Mouse (Mus musculus): ENCODE data around the gene Gpr55.

Gpr55 gene

DNA sequence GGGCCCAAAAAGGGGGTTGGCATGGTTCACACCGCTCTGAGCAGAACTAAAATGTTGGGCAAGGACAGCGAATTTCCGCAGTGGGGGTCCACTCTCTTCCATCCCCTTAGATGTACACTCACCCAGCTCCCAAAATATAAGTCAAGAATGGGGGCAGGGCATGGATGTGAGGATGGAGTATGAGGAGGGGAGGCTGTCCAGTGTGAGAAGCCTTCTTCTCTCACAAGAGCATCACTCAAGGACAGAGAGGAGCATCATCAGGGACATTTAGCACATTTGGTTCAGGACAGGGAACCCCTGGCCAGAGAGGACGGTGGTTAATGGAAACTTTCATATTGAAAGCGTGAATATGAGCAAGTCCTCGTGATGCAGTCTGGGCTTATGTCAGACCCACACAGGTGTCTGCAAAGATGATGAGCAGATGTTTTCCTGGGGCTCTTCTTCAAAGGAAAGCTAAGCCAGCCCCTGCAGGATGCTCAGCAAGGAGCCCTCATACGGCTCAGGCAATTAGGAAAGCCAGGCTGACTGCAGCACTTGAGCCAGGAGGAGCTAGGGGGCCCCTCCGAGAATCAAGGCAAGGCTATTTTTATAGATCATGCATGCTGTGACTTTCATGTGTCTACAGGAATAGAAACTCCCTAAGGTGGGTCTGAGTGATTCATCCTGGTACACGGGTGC lies 2.7 kb downstream of the Gpr55 start:
- no peak for DNase-seq

DNA sequence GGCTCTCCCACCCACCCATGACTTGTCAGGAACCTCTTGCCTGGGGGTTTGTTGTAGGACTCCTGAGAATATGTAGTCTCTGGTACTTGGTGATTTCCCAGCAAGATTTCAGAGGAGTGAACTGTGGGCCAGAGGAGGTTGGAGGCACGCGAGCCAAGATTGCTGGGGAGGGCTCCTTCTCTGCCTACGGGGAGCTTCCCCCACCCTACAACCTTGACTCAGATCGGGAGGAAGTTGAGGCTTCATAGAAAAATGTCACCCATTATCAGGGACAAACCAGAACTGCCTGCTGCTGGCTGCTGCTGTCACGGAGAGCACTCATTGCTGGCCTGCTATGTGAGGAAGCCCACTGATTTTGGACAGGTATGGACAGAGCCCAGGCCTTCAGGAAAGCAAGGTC lies 3.5 kb downstream of the Gpr55 start:
- no peak for DNase-seq

DNA sequence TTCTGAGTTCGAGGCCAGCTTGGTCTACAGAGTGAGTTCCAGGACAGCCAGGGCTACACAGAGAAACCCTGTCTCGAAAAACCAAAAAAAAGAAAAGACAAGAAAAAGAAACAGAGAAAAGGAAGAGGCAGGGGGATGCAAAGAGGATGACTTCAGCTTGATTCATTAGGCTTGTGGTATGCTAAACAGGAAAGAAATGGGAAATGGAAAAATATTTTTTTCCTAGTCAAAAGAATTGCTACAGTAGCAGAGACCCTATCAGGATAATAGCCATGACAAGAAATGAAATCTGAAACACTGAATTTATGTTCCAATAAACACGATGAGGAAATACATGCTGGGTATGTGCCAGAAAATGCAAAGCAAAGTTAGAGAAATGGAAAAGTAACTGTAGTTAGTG lies 5.7 kb downstream of the Gpr55 start:
- no peak for DNase-seq

DNA sequence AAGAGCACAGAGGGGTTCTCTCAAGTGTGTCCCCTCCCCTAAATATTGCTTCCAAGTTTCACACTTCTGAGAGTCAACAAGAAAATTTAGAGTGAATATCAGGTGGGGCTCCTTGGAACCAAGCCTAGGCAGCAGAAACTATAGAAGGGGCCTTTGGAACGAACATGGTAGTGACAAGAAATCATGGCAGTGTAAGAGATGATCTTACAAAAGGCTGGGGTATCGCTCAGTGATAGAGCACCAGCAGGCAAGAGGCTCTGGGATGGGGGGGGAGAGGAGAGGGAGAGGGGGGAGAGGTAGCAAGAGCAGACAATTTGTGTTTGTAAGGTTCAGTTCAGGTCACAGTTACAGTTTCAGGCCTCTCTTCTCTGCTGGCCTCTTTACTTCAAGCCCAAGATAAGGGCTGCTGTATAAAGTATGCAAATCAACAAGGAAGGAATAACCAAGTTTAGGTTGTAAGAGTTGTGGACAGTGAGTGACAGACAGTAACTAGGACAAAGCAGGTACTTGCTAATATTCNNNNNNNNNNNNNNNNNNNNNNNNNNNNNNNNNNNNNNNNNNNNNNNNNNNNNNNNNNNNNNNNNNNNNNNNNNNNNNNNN lies 11.6 kb downstream of the Gpr55 start:
- DNase-seq = no peak

DNA sequence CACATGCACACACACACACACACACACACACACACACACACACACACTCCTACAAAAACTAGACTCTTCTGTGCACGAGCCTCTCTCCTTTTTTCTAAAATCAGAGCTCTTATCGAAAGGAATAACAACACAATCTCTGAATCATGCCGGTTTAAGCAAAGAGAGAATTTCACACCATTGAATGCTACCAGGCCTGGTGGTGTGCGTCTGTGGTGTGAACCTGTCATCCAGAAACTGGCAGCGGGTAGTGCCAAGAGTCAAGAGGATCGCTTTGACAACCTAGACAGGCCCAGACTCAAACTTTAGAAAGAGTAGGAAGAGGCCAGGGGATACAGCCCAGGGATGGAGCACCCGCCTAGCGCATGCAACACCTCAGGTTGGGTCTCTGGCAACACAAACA lies 18.5 kb downstream of the Gpr55 start:
- no peak for DNase-seq

DNA sequence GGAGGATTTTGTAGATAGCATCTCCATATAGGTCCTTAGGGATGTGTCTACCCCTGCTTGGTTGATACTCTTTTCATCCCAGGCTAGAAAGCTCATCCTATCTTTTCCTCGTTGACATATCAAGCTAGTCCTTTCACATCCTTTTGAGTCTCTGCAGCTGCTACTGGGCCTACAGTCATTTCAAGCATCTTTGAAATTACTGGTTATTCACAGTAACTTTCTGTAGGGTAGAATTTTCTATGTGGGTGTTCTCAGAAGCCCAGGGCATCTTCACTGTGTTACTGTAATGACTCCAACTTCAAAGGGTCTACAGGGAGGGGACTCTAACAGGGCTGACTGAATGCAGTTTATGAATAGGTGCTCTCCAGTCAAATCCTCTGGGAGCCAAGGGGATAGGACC lies 23.5 kb downstream of the Gpr55 start:
- DNase-seq = no peak

DNA sequence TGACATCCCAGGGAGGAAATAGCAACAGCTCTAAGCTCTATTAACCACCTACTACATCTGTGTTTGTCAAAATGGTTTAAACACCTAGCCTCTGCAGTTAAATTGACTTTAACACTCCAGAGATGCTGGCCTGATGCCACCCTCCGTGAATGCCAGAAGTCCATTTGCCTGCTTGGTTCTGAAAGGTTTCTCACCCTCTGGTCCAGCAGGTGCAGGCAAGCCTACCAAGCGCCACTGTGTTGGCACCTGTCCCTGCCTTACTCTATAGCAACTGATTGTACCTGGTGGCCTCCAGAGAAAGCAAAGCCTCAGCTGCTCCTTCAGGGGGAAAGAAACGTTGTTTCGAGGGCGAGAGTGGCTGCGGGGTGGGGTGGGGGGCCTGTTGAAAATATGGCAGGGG lies 24.5 kb downstream of the Gpr55 start:
- DNase-seq = peak in 1 of 2 experiments; percentile 20

DNA sequence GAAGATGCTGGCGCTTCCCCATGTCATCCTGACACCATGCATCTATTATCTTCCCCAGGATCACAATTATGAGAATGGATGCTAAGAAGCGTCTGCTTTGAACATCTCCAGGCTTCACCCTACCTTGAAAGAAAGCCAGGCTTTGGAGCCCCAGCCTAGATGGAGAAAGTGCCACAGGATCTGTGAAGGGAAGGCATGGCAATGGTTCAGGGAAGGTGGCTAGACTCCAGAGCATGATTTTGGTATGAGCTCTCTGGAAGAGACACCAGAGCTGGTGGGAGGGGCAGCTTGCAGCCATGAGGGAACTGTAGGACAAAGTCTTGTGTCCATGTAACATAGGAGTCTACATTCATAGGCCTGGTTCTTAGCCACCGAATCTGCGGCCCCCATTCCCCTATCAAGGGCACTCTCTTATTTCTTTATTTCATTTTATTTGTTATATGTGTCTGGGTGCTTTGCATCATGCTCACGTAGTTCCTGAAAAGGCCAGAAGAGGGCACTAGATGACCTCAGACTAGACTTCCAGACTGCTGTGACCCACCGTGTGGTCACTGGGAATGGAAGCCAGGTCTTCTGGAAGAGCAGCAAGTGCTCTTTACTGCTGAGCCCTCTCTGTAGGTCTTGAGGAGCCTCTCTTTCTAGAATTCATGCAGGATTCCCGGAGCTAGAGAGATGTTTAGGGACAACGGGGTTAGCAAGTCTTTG lies 25.5 kb downstream of the Gpr55 start:
- peak; percentile 51 to 84 for DNase-seq

DNA sequence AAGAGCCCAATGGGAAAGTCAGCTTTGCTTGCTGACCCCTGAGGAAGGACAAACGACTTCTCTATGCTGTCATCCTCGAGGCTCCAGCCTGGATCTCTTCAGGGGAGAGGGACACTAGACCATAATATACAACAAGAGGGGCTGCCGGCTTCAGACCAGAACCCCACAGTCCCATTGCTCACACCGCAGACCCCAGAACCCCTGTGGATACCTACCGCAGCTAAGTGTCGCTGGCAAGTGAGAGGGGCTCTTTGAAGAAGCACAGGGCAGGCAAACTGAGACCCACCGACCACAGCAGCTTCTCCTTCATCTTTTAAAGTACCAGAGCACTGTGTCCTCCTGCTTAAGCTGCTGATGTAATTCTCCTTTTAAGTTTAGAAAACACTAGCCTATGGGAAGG lies 26.2 kb downstream of the Gpr55 start:
- DNase-seq = no peak

DNA sequence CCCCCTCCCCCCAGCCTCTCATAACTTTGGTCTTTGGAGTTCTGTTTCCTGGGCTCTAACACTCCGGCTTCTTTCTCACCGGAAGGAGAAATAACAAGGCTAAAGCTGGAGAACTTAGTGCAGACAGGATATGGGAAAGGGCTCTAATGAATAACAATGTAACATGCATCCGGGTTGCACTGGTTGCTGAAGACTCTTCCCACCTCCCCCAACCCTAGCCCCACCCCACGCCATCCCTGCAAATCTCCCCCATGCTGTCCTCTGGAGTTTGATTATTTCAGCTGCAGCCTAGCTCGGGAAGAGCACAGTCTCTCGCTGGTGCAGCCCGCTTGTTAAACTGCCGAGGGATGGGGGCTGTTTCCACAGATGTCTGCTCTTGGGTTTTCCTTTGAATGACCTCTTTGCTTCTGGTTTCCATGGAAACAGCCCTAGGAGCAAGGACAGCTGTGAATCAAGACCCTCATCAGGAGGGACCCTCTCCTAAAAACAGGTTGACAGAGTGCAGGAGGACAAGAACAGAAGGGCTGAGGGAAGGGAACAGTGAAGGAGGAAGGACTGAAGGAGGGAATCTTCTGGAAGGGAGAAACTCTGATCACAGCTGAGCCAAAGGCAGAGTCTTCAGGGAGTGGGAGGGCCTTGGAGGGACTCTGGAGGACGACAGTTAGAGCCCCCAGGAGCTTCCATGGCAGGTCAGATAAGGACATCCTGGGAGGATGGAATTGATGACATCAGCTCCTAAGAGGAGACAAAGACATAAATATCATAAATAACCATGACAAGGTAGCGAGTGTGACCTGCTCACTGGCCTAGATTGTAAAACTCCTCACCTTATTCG lies 27.0 kb downstream of the Gpr55 start:
- DNase-seq = no peak

DNA sequence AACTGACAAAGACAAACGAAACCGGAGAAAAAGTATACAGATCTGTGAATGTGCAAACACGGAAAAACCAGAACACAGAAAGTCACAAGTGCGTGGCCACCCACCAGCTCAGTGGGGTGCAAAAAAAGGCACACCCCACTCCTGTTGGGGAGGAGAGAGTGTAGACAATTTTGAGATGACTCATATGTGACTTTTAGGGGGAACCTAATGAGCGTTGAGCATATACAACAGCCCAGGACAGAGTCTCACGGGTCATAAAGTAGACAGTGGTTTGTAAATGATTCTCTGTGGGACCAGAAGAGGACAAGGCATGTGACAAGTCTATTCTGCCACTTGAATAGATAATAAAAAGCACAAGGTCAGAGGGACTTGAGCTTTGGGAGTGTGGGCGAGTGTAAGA lies 27.6 kb downstream of the Gpr55 start:
- no peak for DNase-seq

DNA sequence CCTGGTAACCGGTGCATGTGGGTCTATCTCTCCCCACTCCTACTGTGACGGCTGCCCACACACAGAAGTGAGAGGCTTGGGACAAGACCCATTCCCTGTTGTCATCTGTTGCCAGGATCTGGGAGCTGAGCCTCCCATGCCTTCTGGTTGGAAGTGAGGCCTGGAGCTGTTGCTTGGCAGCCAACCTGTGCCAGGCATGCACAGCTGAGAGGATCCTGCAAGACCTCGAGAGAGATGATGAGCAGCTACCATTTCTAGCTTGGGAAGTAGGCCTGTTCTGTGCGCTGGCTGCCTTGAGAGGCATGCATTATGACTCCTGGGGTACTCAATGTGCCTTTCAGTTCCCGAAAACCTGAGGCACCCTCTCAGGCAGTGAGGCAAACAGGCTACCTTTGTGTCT lies 29.6 kb downstream of the Gpr55 start:
- no peak for DNase-seq

DNA sequence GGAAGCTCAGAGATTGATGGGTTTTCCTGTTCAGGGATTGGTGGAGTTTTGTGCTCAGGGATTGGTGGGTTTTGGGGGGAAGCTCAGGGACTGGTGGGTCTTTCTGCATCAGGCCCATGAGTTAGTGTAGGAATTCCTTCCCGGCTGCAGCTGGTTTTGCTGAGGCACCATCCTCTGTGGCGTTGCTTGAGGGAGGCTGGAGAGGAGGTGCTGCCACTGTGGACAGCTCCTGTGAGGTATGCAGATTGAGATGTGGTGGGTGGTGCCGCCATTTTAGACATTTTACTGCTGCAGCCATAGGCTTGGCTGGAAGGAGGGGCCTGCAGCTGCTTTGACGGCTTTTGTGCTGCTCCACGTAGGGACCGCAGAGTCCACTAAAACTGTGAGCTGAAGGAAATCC lies 31.4 kb downstream of the Gpr55 start:
- DNase-seq = no peak

DNA sequence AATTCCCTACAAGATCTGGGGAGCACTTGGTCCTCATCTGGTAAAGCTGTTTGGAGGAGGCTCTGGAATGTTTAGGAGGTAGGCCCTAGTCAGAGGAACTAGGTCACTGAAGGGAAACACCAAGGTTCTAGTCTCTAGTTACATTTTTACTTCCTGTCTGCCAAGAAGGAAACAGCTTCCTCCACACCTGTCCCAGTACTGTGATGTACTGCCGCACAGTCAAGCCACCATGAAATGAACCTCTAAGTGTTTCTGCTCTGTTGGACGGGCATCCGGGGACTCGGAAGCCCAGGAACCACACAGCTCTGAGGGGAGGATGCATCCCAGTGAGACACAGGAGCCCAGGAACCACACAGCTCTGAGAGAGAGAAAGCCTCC lies 32.1 kb downstream of the Gpr55 start:
- DNase-seq = no peak

DNA sequence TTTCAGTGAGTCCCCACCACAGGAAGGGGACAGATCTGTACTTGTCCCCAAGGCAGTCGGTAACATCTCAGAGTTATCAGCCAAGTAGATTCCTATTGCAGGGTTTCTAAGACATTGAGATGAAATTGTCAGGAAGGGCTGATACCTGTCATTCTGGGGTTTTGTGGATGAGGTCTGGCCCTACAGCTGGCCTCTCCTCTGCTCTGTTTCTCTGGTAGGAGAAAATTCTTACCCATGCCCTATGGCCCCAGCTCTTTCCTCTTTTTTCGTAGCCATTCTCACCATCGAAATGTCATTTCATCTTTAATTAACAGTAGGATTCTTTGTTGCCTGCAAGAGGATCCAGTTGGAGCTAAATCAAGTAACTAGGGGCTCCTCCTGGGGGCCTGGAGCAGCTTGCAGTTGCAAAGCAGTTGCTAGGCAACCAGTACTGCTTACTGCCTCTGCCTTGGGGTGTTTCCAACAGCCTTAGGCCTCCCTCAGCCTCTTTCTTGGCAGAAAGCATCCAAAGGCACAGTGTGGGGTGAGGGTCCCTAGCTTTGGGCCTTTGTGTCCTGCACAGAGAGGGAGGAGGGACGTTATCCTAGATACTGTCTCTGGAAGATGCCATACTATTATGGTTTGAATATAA lies 32.6 kb downstream of the Gpr55 start, which contains the start of gene 4933407L21Rik:
4933407L21Rik (plus strand) TSS at position 427 of the 631 bp plus-strand sequence.
- DNase-seq = no peak

DNA sequence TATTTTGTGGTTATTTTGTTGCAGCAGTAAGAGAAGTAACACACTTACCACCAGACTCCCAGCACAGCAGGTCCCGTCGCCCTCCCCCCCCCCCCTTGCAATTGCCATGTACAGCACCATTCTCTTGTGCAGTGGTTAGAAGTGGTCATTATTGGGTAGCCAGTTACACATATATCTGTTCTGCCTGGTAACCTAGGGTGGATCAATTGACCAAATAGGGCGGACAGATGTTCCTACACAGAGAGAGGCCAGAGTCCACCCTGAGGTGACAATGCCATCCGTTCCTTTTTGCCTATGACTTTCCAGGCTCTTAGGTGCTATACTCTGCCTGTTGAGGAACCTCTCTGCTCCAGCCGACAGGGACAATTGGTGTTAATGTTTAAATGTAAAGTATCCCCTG lies 35.6 kb downstream of the Gpr55 start:
- no peak for DNase-seq

DNA sequence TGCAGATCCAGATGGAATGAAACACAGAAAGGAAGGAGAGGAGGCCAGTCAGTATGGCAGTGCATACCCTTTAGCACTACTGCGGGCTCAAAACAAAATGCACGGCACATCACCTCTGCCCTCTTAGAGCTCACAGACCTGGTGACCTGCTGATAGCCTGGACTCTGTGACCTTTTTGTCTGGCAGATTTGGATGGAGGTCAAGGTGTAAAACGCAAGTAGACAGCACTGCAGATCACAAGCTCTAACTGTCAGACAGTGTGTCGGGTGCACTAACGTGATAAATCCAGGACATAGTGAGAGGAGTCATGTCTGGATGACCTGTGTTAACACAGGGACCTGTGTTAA lies 38.0 kb downstream of the Gpr55 start:
- DNase-seq = no peak

DNA sequence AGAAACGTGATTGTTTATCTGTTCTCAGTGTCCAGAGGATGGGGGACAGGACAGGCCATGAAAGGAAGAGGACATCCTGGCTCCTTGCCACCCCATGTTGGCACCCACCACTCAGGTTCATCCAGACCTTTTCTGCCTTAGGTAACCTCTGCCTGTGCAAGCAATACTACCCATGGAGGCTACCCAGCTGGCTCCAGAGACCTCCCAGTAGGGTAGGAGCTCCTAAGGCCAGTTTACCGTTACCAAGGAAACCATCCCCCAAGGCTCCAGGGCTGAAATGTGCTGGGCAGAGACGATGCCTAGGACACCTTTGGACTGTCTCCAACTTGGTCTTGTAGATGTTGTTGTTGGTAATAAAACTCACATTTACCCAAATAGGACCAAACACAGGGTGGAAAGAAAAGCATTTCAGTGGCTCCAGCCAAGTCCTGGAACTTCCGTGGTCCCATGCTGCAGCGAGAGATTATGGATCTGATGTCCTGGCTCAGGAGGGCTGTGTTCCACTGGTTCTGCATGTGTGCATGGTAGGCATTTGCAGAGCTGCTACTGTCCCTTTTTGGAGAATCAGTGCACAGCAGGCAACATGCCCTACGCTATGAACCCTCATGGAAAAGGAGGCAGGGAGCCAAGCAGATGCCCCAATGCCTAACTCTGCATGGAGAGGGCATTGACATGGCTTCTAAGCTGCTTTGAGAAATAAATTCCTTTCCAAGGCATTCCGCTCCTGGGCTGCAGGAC lies 38.5 kb downstream of the Gpr55 start:
- no peak for DNase-seq

DNA sequence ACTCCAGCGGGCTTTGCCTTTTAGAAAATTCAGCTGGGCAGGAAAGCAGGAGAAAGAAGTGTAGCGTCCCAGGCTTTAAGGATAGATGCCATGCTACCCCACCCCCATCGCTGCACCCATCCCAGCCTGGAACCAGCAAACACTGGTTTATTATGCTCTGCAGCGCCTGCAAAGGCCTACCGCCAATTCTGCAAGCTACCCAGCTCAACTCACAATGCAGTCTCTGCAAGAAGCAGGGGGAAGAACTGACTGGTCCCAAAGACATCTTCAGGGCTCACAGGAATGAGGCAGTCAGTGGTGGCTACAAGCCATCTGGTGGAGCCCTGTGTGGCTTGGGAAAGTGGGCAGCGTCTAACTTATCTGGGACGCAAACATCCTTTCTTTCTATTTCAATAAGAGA lies 39.1 kb downstream of the Gpr55 start:
- no peak for DNase-seq

DNA sequence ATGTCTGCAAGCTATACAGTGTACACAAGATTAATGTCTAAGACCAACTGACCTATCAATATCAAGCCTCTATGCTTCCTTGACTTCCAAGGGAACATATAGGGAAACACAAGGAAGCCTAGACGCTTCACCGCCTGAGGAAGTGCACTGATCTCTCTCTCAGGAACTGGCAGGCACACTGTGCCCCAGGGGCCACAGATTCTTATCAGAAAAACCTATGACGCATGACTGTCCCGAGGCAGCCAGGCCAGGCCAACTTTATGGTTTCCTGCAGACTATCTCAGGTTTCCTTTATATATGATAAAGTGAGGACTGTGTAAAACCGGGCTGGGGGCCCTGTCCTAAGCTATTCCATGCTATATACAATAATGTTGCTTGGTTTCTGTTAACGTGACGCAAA lies 41.2 kb downstream of the Gpr55 start:
- DNase-seq = no peak

DNA sequence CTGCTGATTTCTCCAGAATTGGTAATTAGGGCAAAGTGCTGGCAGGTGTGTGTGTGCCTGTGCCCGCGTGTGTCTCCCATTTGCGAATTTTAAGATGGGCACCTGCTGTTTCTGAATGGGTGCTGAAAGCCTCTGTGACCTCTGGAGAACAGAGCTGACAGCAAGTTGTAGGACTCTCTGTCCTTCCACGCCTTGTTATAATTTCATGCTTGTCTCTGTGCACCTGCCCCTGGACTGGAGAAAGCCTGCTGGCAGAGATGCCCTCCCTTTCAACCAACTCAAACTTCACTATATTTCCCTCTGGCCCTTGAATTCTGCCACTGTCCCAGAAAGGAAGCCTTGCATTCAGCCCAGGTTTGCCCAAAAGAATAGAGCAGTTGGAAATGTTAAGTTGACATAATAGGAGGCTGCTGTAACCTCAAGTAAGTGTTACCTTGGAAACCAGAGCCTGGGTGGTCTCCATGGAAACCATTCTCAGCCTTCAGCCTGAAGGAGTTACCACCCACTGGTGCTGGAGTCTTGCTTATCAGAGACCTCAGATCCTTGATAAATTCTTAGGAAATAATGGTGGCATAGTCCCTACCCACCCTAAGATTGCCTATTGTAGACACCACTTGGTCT lies 43.9 kb downstream of the Gpr55 start:
- DNase-seq = no peak

DNA sequence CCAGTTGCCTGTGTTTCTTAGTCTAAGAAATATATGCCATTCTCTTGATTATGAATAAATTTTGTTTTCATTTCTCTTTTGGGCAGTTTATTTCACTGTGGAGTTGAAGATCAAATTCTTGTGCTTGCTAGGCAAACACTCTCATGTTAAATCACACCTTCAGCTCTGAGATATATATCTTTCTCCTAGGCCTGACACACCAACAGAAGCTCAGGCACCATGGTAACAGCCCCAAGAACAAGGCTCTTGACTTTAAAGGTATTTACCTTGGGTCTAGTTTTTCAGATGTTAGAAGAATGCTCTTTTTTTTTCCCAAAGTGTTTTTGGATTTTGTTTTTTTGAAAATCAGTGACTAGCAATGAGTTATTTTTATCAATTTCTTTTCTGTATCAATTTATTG lies 44.9 kb downstream of the Gpr55 start:
- no peak for DNase-seq
